Mouse (Mus musculus) kidney, adult 8-10 months (tissue): Measurements from ENCODE around the gene Epn3.

ENCODE experiments used
- DNase-seq, 2 experiments: peaks; one replicate each; pipeline ENCODE4 v3.0.0; 2022

The Epn3 gene

DNA sequence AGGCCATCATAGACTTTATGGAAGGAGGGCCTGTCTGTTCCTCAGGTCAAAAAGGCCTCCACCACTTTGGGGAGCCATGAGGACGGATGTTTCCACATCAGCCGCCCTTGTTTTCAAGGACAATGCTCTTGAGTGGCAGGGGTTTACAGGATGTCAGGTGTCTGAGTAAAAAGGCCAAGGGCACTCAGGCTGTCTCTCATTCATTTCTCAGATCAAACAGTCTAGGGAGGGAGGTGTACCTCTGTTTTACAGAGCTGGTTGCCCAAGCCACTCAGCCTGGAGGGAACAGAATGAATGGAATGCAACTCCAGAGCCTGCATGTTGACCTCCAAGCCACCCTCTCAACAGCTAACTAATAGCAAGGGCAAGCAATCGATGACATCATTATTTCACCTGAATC lies 4.4 kb downstream of the Epn3 start:
- DNase-seq = peak; percentile 35 to 54

DNA sequence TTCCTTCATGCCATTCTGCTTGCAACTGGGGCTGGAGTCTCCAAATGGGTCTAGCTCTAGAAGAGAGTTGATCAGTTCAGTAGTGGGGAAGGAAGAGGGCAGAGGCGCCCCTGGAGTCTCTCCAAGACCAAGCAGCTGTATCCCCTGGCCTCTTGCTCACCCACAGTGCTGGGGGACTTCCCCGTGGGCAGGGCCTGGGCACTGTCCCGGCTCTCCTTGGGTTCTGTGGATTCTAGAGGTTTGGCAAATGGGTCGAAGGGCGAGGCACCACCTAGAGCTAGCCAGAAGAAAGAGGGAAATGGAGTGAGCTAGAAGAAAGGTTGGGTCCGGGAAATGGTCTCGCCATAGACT lies 8.1 kb downstream of the Epn3 start:
- DNase-seq = no peak

DNA sequence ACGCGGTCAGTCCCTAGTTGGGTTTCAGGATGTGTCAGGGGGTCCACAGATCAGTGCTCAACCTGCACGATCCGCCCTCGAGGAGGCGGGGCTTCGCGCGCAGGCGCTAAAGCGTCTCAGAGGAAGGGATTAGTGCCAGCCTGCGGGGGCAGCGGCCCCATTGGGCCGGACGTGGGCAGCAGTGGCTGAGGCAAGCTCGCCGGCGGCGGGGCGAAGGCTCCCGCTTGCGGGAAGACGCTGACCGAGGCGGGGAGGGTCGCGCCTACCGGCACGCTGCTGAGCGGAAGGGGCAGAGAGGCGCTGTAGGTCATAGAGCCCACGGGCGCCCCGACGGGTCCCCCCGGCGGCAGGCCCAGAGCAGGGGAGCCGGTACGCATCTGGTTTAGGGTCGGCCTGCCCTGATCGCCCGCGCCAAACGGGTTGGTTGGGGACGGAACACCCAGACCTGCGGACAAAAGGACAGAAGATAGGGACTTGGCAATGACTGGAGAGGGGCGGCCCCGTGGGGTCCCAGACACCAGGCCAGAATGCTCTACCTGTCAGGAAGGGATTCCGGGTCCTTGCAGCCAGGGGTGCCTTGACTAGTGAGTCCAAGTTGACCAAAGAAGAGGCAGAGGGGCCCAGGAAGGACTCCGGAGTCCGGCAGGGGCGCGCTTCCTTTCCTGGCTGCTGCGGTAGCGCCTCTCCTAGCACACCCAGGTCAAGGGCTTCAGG lies 8.6 kb downstream of the Epn3 start:
- no peak for DNase-seq

DNA sequence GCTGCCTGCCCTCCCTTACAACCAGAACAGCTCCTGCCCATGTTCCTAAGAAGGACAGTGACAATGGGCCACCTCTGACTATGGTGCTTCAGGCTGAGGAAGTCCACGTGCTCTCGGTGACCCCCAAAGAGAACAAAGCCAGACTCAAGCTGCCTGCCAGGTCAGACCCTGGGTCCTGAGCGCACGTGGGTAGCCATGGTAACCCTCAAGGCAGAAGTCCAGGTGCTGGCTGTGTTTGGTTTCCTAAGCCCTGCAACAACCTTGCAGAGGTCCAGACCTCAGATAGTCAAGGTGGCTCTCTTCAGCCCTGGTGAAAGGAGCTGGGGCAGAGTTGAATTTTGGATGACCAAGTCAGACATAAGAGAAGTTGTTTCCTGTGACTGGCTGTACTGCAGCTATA lies 10.0 kb downstream of the Epn3 start:
- no peak for DNase-seq

DNA sequence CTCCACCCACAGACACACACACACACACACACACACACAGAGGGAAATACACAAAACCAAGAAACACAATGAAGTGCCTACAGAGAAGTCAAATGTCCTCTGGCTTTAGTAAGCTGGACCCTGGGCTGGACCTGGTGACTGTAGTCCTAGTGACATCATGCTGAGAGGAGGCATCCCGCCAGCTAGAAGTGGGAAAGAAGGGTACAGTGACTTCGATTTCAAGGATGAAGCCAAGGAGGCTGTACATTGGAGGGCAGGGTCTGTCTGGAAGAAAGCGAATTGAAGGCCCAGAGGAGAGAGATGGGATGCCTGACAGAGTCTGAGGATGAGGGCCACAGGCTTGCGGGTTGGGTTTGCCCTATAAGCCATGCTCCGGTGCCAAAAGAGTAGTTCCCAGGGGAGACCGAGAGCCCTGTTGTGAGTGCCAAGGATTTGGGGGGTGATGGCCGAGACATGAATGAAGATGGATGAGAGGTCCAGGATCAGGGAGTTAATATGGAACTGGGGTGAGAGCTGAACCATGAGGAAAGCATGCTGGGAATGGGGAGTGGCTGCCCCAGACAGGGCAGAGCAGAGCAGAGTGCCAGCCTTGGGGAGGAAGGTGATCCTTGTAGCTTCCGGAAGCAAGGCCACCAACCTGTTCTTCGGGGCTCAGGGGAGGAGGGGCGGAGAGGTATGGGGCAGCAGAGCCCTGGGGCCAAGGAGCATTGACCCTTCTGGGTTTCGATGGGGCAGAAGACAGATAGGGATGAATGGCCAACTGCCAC lies 10.8 kb downstream of the Epn3 start:
- no peak for DNase-seq

DNA sequence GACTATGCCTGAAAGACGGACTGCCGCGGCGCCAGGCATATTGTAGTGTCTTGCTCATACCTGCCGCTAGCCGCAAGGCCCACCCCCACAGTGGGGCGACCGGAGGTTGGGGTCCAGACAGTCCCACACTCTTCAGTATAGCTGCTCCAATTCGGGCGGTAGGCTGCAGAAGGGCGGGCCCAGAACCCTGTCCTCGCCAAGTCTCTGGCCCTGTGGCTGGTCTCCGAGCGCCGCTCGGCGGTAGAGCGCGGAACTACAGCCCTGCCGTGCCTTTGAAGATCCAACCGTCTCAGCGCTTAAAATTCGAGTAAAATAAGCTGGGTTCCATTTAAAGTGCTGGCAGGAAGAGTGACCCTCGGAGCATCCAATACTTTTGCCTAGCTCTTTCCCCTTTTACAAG lies 13.8 kb downstream of the Epn3 start, which contains the start of gene Spata20:
Gene Spata20, minus strand, starts transcription at position 179 of the 400 bp plus-strand sequence.
- DNase-seq = peak; percentile 68 to 87

DNA sequence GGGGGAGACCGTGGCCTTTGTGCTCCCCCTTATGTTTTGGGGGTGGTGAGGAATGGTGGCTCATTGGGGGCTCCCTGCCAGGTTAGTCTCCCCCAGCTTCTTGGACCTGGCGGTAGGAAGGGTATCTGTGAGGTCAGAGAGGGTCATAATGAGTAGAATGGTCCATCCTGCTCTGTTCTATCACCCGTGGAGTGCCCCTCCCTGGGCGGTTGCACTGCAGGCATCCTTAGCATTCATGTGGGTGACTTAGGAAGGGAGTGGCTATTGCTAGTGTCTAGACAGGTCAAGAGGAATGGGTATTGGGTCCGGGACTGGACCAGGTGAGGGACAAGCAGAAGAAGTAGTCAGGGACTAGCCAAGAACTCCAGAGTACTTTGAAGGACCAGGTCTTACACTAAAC lies 14.6 kb downstream of the Epn3 start:
- no peak for DNase-seq

DNA sequence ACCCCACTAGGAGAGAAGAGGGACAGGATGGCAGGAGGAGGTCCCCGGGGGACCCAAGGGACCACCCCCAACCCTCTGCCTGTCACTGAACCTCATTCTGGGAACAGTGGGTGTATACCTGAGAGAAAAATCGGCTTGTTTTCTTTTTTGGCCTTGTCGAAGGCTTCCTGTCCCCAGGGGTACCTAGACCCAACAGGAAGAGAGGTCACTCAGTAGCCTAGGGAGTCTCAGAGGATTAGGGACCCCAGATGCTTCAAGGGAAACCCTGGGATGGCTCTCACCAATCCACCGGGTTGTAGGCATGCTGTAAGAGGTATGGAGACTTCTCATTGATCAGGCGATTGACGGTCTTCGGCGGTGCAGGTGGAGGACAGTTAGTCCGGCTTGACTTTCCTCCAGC lies 15.1 kb downstream of the Epn3 start:
- no peak for DNase-seq

DNA sequence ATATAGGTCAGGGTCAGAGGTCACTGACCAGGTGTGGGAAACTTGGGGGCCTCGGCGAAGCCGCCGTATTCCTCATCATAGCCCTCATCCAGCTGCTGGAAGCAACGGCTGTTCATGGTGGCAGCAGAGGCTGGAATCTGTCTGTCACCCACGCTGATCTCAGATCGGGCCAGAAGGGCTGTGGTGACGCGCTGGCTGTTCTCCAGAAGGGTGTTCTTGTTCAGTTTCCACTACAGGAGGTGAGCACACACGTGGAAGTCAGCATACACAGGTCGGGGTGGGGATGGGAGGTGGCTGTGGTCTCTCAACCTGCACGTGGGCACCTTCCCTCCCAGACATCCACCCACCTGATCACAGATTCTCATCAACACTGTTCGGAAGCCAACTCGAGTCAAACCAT lies 15.9 kb downstream of the Epn3 start:
- DNase-seq = no peak

DNA sequence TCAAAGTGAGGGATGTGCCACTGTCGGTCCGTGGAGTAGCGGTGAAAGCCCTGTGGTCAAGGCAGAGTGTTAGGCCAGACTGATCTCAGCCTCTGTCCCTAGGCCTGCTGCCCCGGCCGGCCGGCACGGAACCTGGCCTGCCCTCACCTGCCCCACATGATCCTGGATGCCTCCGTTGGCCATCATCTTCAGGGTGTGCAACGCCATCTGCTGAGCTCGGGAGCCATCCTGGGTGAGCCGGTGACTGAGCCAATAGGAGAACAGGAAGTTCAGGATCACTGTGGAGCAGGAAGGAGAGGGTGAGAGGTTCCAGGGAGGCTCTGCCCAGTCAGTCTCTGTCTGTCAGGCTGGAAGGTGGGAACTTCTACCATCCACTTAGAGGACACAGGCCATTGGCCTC lies 16.3 kb downstream of the Epn3 start:
- DNase-seq = no peak

DNA sequence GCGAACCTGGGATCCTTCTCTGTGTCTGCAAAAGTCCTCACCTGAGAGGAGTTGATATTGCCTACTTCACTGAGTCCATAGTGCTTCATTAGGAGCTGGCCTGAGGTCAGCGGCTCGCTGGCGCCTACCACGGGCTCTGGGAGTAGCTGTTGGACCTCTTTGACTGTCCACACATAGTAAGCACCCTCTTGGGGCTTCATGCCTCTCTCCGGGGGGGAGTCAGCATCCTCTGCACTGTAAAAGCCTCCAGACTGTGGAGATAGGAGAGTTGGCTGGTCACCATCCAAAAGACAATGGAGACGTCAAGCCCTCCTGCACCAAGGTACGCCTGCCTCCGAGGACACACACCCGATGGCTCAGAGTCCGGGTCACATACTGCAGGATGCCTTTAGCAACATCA lies 17.0 kb downstream of the Epn3 start:
- no peak for DNase-seq

DNA sequence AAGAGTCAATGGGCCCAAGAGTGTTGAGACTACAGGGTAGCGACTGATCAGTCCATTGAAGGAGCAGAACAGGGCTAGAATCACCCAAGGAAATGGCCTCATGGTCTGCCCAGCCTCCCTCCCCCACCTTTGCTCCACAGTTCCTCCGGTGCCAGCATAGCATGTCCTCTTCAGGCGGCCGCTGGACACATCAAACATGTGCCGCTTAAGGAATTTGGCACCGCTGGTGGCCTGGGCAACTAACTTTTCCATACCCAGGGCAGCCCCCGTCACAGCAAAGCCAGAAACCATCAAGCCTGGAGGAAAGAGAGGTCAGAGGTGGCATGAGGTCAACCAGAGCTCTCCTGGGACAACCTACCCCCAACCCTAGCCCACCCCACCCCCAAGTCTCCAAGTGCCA lies 17.8 kb downstream of the Epn3 start:
- no peak for DNase-seq

DNA sequence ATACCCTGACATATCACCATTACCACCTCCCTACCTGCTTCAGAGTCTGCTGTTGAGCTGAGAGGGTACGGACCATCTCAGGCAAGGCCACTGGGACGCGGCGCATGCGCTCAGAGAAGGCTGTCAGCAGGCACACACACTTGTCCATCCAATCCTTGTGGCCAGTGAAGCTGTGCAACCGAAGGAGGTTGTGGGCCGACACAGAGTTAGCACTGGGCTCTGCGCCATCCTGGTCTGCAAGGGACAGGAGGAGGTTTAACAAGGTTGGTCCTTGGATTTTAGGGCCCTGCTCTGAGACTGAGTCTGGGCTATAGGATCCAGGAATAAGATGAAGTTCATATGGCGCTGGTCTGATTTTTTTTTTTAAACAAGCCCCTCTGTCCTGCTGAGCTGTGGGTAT lies 19.4 kb downstream of the Epn3 start:
- DNase-seq = no peak

DNA sequence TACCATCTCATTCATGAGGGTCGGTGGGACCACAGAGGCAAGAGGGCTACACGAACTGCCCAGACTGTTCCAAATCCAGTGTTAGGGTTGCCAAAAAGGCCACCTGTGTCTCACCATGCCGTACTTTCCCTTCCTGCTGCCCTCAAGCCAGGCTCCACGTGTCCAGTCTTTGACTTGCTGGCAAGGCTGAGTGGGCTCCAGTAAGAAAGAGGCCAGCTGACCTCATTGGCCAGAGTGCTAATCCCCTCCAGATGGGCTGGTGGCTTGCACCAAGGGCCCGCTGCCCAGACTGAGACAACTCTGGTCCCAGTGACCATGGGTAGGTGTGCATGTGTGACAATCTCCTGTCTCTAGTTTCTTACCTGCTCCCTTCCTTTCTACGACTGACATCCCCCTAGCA lies 22.1 kb downstream of the Epn3 start:
- no peak for DNase-seq

DNA sequence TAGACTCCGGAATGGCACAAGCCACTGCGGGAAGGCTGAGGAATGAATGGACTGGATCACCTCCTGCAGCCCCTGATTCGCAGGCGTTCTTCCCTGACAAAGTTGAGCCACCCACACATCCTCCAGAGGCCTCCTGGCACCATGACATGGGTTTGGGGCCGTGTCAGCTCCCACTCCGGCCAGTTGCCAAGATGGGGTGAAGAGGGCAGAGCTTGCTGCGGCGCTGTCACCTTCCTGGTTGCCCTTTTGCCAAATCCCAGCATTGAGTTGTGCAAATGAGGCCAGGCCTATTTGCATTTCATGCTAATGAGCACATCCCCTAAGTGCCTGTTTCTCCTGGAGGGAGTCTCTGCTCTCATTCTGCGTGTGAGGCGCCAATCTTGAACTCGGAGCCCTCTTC lies 24.1 kb downstream of the Epn3 start:
- DNase-seq = no peak

DNA sequence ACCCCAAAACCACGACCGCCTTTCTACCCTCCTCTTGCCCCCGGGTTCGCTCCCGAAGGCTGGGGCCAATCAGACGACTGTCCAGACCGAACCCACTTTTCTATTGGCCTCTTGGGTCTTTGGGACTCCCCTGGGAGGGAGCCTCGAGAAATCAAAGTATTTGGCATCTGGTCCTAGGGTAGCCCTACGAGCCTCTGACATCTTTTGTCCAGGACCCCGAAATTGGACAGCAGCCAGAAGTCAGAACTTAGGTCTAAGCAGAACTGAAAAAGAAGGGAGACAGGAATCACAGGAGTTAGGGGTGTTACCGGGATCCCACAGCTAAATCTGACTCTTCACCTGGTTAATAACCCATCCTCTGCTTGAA lies 25.2 kb downstream of the Epn3 start:
- no peak for DNase-seq

DNA sequence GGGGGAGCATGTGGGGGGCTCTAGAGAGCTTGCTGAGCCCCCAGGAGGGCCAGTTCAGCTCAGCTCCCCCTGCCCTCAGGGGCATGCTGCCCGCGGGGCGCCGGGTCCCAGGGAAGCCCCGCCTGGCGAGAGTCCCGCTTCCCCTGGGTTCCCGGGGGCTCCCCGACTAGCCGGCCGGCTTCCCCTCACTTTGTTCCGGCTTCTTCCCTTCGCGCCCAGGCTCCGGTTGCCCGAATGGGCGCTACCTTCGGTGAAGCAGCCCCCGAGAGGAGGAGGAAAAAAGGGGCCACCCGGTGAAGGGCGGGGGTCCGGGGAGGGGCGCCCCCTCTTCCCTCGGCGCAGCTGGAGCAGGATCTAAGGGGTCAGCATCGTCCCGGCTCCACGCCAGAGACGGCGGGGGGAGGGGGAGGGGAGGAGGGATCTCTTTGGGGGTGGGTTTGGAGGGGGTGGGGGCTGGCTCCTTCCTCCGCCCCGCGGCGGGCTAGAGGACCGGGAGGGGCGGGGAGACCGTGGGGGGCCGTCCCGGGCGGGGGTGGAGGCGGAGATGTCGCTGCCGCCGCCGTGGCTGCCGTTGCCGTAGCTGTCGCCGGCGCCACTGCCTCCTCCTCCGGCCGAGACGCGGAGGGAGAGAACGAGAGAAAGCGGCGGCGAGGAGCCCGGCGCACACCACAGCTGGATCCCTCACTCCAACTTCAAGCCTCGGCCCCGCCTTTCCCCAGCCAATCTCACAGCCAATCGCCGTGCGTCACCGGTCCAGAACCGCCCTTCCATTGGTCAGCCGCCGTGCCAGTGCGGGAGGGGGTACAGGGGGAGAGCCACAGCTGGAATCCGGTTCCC lies 25.8 kb downstream of the Epn3 start, which contains the start of gene Cacna1g:
Gene Cacna1g, minus strand, starts transcription at position 492 of the 837 bp plus-strand sequence.
- peak; percentile 76 to 82 for DNase-seq

DNA sequence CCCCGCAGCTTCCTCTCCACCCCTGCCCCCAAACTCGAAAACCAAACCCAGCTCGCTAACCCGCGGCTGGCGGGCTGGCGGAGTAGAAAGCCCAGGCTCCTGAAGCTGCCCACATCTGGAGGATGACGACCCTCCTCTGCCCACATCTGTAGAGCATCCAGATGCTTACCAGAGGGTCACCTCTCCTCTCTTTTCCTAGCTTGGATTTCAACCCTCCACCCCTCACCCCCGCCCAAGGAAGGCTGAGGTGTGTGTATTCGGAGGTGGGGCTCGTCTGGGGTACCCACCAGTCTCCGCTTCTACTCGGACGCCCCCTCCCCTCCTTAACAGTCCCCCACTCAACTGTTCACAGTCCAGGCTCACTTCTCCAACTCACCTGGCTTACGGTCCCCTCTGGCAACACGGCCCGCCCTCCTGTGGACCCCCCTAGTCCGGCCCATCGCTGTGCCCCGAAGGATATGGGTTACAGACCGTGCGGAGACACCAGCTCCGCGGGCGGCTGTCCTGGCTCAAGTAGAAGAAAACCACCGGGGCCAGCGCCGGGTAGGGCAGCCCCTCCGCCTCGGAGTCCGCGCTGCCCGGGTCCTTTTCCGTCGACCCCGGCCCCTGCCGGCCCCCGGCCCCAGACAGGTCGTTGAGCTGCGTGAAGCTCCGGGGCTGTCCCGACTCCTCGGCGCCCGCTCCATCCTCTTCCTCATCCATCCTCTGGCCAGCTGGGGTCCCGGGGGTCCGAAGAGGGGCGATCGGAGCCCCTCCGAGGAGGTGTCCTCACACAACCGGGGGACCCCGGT lies 26.7 kb downstream of the Epn3 start:
- DNase-seq = no peak

DNA sequence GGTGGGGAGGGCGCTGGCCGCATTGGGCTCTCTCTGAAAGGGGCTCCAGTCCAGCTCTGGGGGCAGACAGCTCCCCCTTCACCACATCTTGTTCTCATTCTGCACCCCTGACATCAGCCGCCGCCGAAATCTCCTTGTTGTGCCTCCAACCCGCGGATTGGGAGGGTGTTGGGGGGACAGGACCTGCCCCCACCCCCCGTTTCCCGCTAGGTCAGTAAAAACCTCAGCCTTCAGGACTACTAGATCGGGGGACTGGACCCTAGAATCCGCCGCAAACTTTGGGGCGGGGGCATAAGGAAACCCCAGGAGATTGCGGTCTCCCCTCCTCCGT lies 27.2 kb downstream of the Epn3 start:
- DNase-seq = no peak

DNA sequence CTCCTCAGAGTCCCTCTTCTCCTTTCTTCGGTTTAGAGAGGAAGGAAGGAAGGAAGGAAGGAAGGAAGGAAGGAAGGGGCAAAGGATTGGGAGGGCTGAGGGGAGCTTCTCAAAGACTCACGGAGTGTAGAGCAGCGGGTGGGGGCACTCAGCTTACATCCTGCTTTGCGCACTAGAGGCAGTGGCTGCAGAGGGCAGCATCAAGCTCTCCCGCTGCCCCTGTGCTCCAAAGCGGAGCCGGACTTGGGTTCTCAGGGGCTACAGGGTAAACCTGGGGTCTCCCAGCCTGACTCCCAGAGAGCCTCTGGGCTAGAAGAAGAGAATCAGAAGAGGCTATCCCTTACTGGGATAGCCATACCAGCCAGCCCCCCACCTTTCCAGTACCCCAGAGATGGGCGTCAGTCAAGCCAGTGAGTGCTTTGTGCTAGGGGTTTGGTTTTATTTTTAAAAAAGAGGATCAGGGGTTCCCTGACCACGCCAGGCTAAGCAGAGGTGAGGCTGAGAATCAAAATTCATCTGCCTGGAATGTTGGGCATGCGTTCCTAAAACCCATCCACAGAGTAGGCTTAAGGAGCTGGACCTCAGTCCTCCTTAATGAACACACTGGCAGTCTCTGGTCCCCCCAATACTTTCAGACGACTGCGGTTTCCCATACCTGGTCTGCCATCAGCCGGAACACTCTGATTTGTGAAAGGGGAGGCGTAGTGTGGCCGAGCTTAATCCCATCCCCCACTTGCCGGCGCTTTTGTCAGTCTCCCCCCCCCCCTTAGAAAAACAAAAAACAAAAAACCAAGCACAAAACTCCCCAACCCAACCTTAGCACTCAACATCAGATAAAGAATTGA lies 27.8 kb downstream of the Epn3 start:
- DNase-seq = no peak

DNA sequence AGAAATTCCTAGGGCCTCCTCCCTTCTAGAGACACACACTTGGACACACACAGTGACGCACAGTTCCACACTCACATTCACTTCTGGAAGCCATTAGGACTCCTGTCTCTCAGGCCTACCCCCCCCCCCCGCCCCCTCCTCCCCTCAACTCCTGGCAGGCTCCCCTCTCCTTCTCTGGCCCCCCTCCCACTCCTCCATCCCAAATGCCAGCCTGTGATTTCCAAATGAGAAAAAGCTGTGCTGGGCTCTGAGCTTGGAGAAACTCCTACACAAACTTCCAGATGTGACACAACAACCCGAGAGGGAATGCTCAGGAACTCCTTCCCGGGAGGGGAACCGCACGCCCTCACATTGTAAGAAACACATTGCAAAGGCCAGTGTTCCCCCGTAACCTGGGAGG lies 29.4 kb downstream of the Epn3 start:
- DNase-seq = no peak
